Mouse (Mus musculus) gastrocnemius, postnatal 36 days (tissue): ENCODE measurements around the gene Mei1. TPM values are rescaled to one million over a fixed set of nuclear protein-coding genes. Genes with fewer than 3 reads are reported as not detected.
"Not testable (repeated sequence)": the region's sequence is repeated elsewhere in the genome, so short reads cannot be mapped to it uniquely, and the experiment has no call there.

Experiments used
- DNase-seq, 2 experiments: peaks; one replicate each; pipeline ENCODE4 v3.0.0; 2022
- intact Hi-C: fragments of 180-260 bp; cut with DNase I; formaldehyde crosslinking; loops from one replicate; pipeline ENCODE4 v1.15.1; 2025
- total RNA-seq, 2 experiments: library from RNA; stranded (reverse); gene quantifications; 2 replicates each; pipeline ENCODE4 v1.2.3; 2021

The Mei1 gene
- total RNA-seq, 2 experiments from 2014 or later = 0.08 to 0.15 TPM

- intact Hi-C loops = loop anchor here (5.0 kb wide), 2 partner anchors 36 to 156 kb away; no protein-coding TSS in a partner anchor
- peak in 1 of 2 experiments; percentile 30 for DNase-seq
Observed at GRCm38 (mm10) chr15:82081161-82081560, 11.4 kb downstream of the Mei1 start.

GRCm38 (mm10) chr15:82085606-82086005, 15.8 kb downstream of the Mei1 start:
- DNase-seq = no peak
- intact Hi-C loops = no loop called here

- DNase-seq = no peak
- intact Hi-C loops = no loop called here
Observed at GRCm38 (mm10) chr15:82086131-82086530, 16.3 kb downstream of the Mei1 start.

GRCm38 (mm10) chr15:82087266-82087665, 17.5 kb downstream of the Mei1 start:
- no peak for DNase-seq
- intact Hi-C loops = no loop called here

GRCm38 (mm10) chr15:82091061-82091460, 21.3 kb downstream of the Mei1 start:
- no peak for DNase-seq
- intact Hi-C loops = no loop called here

- intact Hi-C loops = loop anchor here (2.0 kb wide), 1 partner anchor 38 kb away; the partner anchor contains the start of gene Mei1
- no peak for DNase-seq
Observed at GRCm38 (mm10) chr15:82106953-82107555, 37.3 kb downstream of the Mei1 start.

GRCm38 (mm10) chr15:82120544-82120943, 50.7 kb downstream of the Mei1 start:
- no peak for DNase-seq
- intact Hi-C loops = no loop called here

GRCm38 (mm10) chr15:82126690-82127089, 56.9 kb downstream of the Mei1 start:
- not testable (repeated sequence) for DNase-seq
- intact Hi-C loops = loop anchor here (5.0 kb wide), 1 partner anchor 41 kb away; no protein-coding TSS in a partner anchor

- intact Hi-C loops = loop anchor here (5.0 kb wide), 1 partner anchor 40 kb away; no protein-coding TSS in a partner anchor
- peak; percentile 94 to 96 for DNase-seq
Observed at GRCm38 (mm10) chr15:82127426-82128374, 57.9 kb downstream of the Mei1 start, which contains the start of gene Ccdc134. Gene Ccdc134 (plus strand): TSS chr15:82127922.

- intact Hi-C loops = loop anchor here (5.0 kb wide), 1 partner anchor 39 kb away; no protein-coding TSS in a partner anchor
- no peak for DNase-seq
Observed at GRCm38 (mm10) chr15:82128398-82128797, 58.6 kb downstream of the Mei1 start.

- intact Hi-C loops = no loop called here
- DNase-seq = no peak
Observed at GRCm38 (mm10) chr15:82130599-82130998, 60.8 kb downstream of the Mei1 start.

GRCm38 (mm10) chr15:82135372-82135771, 65.6 kb downstream of the Mei1 start:
- DNase-seq = peak; percentile 31 to 40
- intact Hi-C loops = no loop called here

- peak; percentile 40 to 49 for DNase-seq
- intact Hi-C loops = loop anchor here (2.0 kb wide), 1 partner anchor 98 kb away; no protein-coding TSS in a partner anchor
Observed at GRCm38 (mm10) chr15:82138565-82138964, 68.8 kb downstream of the Mei1 start.

GRCm38 (mm10) chr15:82139196-82139595, 69.4 kb downstream of the Mei1 start:
- intact Hi-C loops = loop anchor here (2.0 kb wide), 1 partner anchor 98 kb away; no protein-coding TSS in a partner anchor

GRCm38 (mm10) chr15:82140355-82140754, 70.6 kb downstream of the Mei1 start:
- intact Hi-C loops = no loop called here
- no peak for DNase-seq

More at GRCm38 (mm10) chr15:82139196-82139595, 69.4 kb downstream of the Mei1 start:
- no peak for DNase-seq

GRCm38 (mm10) chr15:82144157-82144556, 74.4 kb downstream of the Mei1 start:
- DNase-seq = no peak
- intact Hi-C loops = loop anchor here (2.0 kb wide), 1 partner anchor 19 kb away; no protein-coding TSS in a partner anchor

GRCm38 (mm10) chr15:82145408-82145807, 75.6 kb downstream of the Mei1 start:
- intact Hi-C loops = loop anchor here (2.0 kb wide), 1 partner anchor 17 kb away; no protein-coding TSS in a partner anchor
- DNase-seq = no peak

GRCm38 (mm10) chr15:82145851-82146769, 76.3 kb downstream of the Mei1 start:
- intact Hi-C loops = loop anchor here (2.0 kb wide), 1 partner anchor 17 kb away; no protein-coding TSS in a partner anchor

GRCm38 (mm10) chr15:82146770-82147610, 77.2 kb downstream of the Mei1 start, which contains the start of gene Srebf2:
Gene Srebf2 (plus strand): TSS chr15:82147181.
- intact Hi-C loops = no loop called here
- peak; percentile 94 to 96 for DNase-seq

More at GRCm38 (mm10) chr15:82145851-82146769, 76.3 kb downstream of the Mei1 start:
- DNase-seq = no peak
